Mouse (Mus musculus): Measurements from ENCODE around the gene Hbp1. TPM values are rescaled to one million over a fixed set of nuclear protein-coding genes. Genes with fewer than 3 reads are reported as not detected.

Gene Hbp1
- polyA plus RNA-seq, 1 experiment from 2014 or later, result 132 TPM

Other genes with a start within 250 kb of the Hbp1 start
- 0.39 and 0.46 TPM in 2 replicates for gene Gpr22, start 236.6 kb downstream of the Hbp1 start, polyA plus RNA-seq (2015; fragmentation: Nextera tagmentation; extraction: Ambion mirVana)
- gene Prkar2b, start 110.8 kb upstream of the Hbp1 start, polyA plus RNA-seq (2015; fragmentation: Nextera tagmentation; extraction: Ambion mirVana), result 17.4 and 18.7 TPM in 2 replicates

Measured in kidney, embryonic 16.5 days (tissue).